16 mouse cellular contexts compared by ENCODE assay signal in the genomic region with DNA sequence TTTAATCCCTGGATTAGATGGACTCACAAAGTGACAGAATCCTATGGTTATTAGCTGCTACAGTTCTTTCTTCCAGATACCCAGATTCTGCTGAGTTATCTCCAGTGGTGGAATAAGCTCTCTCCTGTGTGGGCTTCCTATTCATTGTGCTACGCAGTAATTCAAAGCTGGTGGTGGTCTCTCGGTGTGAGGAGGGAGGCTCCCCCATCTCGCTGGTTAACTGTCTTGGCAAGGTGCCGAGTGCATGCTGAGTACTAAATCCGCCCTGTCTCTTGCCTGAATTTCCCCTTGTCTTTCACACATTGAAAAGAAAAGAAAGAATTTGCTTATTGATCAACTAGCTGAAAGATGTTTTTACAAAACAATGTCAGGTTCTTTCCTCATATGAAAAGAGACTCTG.
DNase-seq lines count a peak whose midpoint lies in the region; ATAC-seq and TF ChIP-seq lines count a peak whose summit lies in the region.
"Had no signal": no experiment of that assay in that cellular context is flagged by ENCODE, and none has a peak within 500 bp of the region (broad histone marks: within the 10 kb centered on the region; RNA-seq: fewer than 3 reads in every experiment).

No protein-coding gene starts in this region.

- H3K36me3 ChIP-seq in limb, embryonic 14.5 days (ENCODE audit: control insufficient read depth, insufficient read depth, low read length) = no peaks in the 10 kb centered on the region
- H3K36me3 ChIP-seq in limb, embryonic 10.5 days = no peaks in the 10 kb centered on the region
- no peaks in the 10 kb centered on the region for H3K36me3 ChIP-seq in stomach, embryonic 14.5 days (ENCODE audit: control insufficient read depth, insufficient read depth, low read length)
- no peaks in the 10 kb centered on the region for H3K36me3 ChIP-seq in stomach, postnatal 0 days (ENCODE audit: control insufficient read depth, insufficient read depth, low read length)
- H3K36me3 ChIP-seq in neural tube, embryonic 15.5 days = no peaks in the 10 kb centered on the region
- H3K36me3 ChIP-seq: embryonic facial prominence, embryonic 15.5 days; heart, embryonic 12.5 days; lung, embryonic 15.5 days had no signal

- TF ChIP-seq EP300 in stomach, postnatal 0 days (optimal IDR thresholded peaks at IDR 0.05) = no peak

- peak; percentile 32 to 42 for DNase-seq in cerebellum, postnatal 14 days
- DNase-seq in cerebellum, adult 9-11 months = no peak
- peak; percentile 59 for DNase-seq in limb, embryonic 14.5 days (ENCODE audit: low spot score)
- no peak for DNase-seq in limb, embryonic 10.5 days (ENCODE audit: low spot score)
- DNase-seq in stomach, postnatal 0 days (ENCODE audit: low spot score) = no peak
- DNase-seq in frontal cortex, postnatal 10 days (ENCODE audit: low spot score in 2 of 2) = no peak
- DNase-seq: adrenal gland, postnatal 36 days; cerebellum, postnatal 36 days; heart, postnatal 36 days; liver had no signal

- no peak overlapping the region for H3K27ac ChIP-seq in limb, embryonic 14.5 days (replicated peaks; ENCODE audit: low read depth, low read length)
- H3K27ac ChIP-seq in limb, embryonic 10.5 days = no peak overlapping the region
- peak overlapping the region; percentile 10; the same call in 1 of the 2 replicates for H3K27ac ChIP-seq in stomach, embryonic 14.5 days (ENCODE audit: low read length)
- no peak overlapping the region for H3K27ac ChIP-seq in stomach, postnatal 0 days (replicated peaks)
- 0 out of 2 replicates have a peak overlapping the region, but pooled peaks have one; percentile 2 for H3K27ac ChIP-seq in neural tube, embryonic 15.5 days (replicated peaks)
- H3K27ac ChIP-seq: embryonic facial prominence, embryonic 15.5 days had no signal

- H3K9ac ChIP-seq in limb, embryonic 14.5 days (ENCODE audit: low read depth, low read length, severe bottlenecking) = no peak overlapping the region
- no peak overlapping the region for H3K9ac ChIP-seq in stomach, embryonic 14.5 days (replicated peaks; ENCODE audit: low read depth, low read length)
- H3K9ac ChIP-seq in stomach, postnatal 0 days (ENCODE audit: low read length) = no peak overlapping the region
- H3K9ac ChIP-seq in neural tube, embryonic 15.5 days (replicated peaks) = no peak overlapping the region
- H3K9ac ChIP-seq: embryonic facial prominence, embryonic 15.5 days; heart, embryonic 12.5 days; lung, embryonic 15.5 days had no signal

- H3K9me3 ChIP-seq in limb, embryonic 14.5 days (ENCODE audit: control insufficient read depth, low read length) = no peaks in the 10 kb centered on the region
- no peaks in the 10 kb centered on the region for H3K9me3 ChIP-seq in limb, embryonic 10.5 days (replicated peaks)
- no peaks in the 10 kb centered on the region for H3K9me3 ChIP-seq in stomach, embryonic 14.5 days (ENCODE audit: control insufficient read depth, low read depth, low read length)
- no peaks in the 10 kb centered on the region for H3K9me3 ChIP-seq in stomach, postnatal 0 days (ENCODE audit: control insufficient read depth, low read length)
- no peaks in the 10 kb centered on the region for H3K9me3 ChIP-seq in neural tube, embryonic 15.5 days (replicated peaks)
- H3K9me3 ChIP-seq: embryonic facial prominence, embryonic 15.5 days; heart, embryonic 12.5 days; lung, embryonic 15.5 days; megakaryocyte, embryonic 14.5 days had no signal

- 19% methylated on average over 5 of the region's 5 CpGs for WGBS in limb, embryonic 14.5 days
- 39% methylated on average over 5 of the region's 5 CpGs for WGBS in limb, embryonic 10.5 days
- 32% methylated on average over 5 of the region's 5 CpGs for WGBS in stomach, embryonic 14.5 days
- WGBS in stomach, postnatal 0 days = 44% methylated on average over 5 of the region's 5 CpGs
- WGBS in neural tube, embryonic 15.5 days = 12% methylated on average over 5 of the region's 5 CpGs

- TF ChIP-seq CTCF in stomach, postnatal 0 days (IDR thresholded peaks at IDR 0.05; ENCODE audit: low read depth) = no peak

- H3K4me1 ChIP-seq in limb, embryonic 14.5 days (ENCODE audit: control insufficient read depth, insufficient read depth, low read length) = peaks cover 40% of the 10 kb centered on the region
- H3K4me1 ChIP-seq in limb, embryonic 10.5 days = peaks cover 29% of the 10 kb centered on the region
- 0 out of 2 replicates have a peak, but pooled peaks cover 3% of the 10 kb centered on the region for H3K4me1 ChIP-seq in stomach, embryonic 14.5 days (ENCODE audit: control insufficient read depth, insufficient read depth, low read length)
- no peaks in the 10 kb centered on the region for H3K4me1 ChIP-seq in stomach, postnatal 0 days (replicated peaks; ENCODE audit: control insufficient read depth, insufficient read depth)
- H3K4me1 ChIP-seq in neural tube, embryonic 15.5 days = peaks cover 31% of the 10 kb centered on the region

- no peak for ATAC-seq in limb, embryonic 14.5 days (ENCODE audit: low FRiP score, low read depth)
- no peak for ATAC-seq in stomach, embryonic 14.5 days (ENCODE audit: insufficient number of reproducible peaks, insufficient read depth, low FRiP score, low read depth)
- no peak for ATAC-seq in stomach, postnatal 0 days (ENCODE audit: low FRiP score, low TSS enrichment)
- peak; percentile 29; the same call in 1 of the 2 replicates for ATAC-seq in neural tube, embryonic 15.5 days (ENCODE audit: low FRiP score)

- H3K4me3 ChIP-seq in limb, embryonic 14.5 days (replicated peaks; ENCODE audit: low read length) = no peak overlapping the region
- no peak overlapping the region for H3K4me3 ChIP-seq in limb, embryonic 10.5 days
- no peak overlapping the region for H3K4me3 ChIP-seq in stomach, embryonic 14.5 days (ENCODE audit: low read depth, low read length)
- no peak overlapping the region for H3K4me3 ChIP-seq in stomach, postnatal 0 days (ENCODE audit: low read depth, low read length)
- H3K4me3 ChIP-seq in neural tube, embryonic 15.5 days (replicated peaks) = no peak overlapping the region
- H3K4me3 ChIP-seq: embryonic facial prominence, embryonic 15.5 days; heart, embryonic 12.5 days; lung, embryonic 15.5 days; megakaryocyte, embryonic 14.5 days had no signal

- TF ChIP-seq POLR2A in limb, embryonic 14.5 days (IDR thresholded peaks at IDR 0.05; ENCODE audit: borderline replicate concordance, extremely low read depth, insufficient read depth, insufficient read length) = no peak

- no peak overlapping the region for H3K4me2 ChIP-seq in limb, embryonic 14.5 days (replicated peaks; ENCODE audit: low read depth, low read length, severe bottlenecking)
- no peak overlapping the region for H3K4me2 ChIP-seq in stomach, embryonic 14.5 days (replicated peaks; ENCODE audit: low read depth, low read length)
- H3K4me2 ChIP-seq in stomach, postnatal 0 days (replicated peaks; ENCODE audit: low read depth) = no peak overlapping the region
- no peak overlapping the region for H3K4me2 ChIP-seq in neural tube, embryonic 15.5 days
- H3K4me2 ChIP-seq: embryonic facial prominence, embryonic 15.5 days; heart, embryonic 12.5 days; lung, embryonic 15.5 days had no signal

- no peaks in the 10 kb centered on the region for H3K27me3 ChIP-seq in limb, embryonic 14.5 days (ENCODE audit: control insufficient read depth, insufficient read depth, low read length)
- H3K27me3 ChIP-seq in limb, embryonic 10.5 days (ENCODE audit: low read depth, poor library complexity, severe bottlenecking) = no peaks in the 10 kb centered on the region
- H3K27me3 ChIP-seq in stomach, embryonic 14.5 days (ENCODE audit: control insufficient read depth, insufficient read depth, low read length) = no peaks in the 10 kb centered on the region
- H3K27me3 ChIP-seq in stomach, postnatal 0 days (ENCODE audit: control insufficient read depth, insufficient read depth, low read length) = no peaks in the 10 kb centered on the region
- H3K27me3 ChIP-seq in neural tube, embryonic 15.5 days (replicated peaks) = no peaks in the 10 kb centered on the region
- H3K27me3 ChIP-seq: embryonic facial prominence, embryonic 15.5 days; heart, embryonic 12.5 days; lung, embryonic 15.5 days; megakaryocyte, embryonic 14.5 days had no signal

Comparison
In these comparisons a context has a peak if more than half of its experiments do, and no peak if none do; other contexts are left out.
1. DNase-seq: peak in cerebellum, postnatal 14 days (2 of 2) and limb, embryonic 14.5 days (single experiment); none in cerebellum, adult 9-11 months (single experiment), limb, embryonic 10.5 days (single experiment), stomach, postnatal 0 days (single experiment) and frontal cortex, postnatal 10 days (0 of 2).
2. H3K27ac ChIP-seq: peak in stomach, embryonic 14.5 days (single experiment) and neural tube, embryonic 15.5 days (single experiment); none in limb, embryonic 14.5 days (single experiment), limb, embryonic 10.5 days (single experiment) and stomach, postnatal 0 days (single experiment).